Mouse (Mus musculus): ENCODE data around the gene Zscan21. TPM values are rescaled to one million over a fixed set of nuclear protein-coding genes. Genes with fewer than 3 reads are reported as not detected.

The Zscan21 gene
- 2.6 TPM in 2 replicates for polyA plus RNA-seq (2012; rRNA removed; ENCODE audit: low replicate concordance)

DNA sequence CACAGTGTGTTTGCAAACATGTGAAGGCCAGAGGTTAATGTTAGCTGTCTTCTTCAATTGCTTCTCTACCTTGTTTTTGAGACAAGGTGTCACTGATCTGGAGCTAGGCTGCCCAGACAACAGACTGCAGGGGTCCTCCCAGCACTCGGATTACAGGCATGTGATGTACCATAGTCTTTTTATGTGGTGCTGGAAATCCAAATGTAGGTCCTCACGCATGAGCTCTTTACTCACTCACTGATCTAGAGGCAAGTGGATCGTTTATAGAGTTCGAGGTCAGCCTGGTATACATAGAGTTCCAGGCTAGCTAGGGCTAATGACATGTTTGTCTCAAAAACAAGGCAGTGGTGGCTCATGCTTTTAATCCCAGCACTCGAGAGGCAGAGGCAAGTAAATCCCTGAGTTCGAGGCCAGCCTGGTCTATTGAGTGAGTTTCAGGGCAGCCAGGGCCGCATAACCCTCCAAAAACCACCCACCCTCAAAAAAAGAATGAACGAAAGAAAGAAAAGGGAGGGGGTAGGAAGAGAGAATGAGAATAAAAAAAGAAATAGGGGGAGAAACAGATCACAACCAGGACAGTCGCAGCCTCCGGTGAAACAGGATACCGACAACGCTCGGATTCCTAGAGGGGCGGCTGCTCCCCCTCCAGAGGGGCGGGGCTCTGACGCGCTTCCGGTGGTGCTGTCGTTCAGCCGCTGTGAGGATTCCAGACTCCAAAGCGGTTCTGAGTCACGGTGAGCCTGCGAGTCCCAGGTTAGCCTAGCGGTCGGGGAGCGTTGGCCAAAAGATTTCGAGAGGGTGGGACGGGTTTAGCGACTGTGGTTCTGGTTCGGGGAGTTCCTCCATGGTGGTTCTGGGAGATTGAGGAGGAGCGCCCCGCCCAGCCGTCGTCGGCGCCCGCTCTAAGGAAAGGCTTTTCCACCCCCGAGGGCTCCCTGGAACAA is at the start of gene Zscan21:
TSS of gene Zscan21 (plus strand) at position 649 of the 944 bp plus-strand sequence.

DNA sequence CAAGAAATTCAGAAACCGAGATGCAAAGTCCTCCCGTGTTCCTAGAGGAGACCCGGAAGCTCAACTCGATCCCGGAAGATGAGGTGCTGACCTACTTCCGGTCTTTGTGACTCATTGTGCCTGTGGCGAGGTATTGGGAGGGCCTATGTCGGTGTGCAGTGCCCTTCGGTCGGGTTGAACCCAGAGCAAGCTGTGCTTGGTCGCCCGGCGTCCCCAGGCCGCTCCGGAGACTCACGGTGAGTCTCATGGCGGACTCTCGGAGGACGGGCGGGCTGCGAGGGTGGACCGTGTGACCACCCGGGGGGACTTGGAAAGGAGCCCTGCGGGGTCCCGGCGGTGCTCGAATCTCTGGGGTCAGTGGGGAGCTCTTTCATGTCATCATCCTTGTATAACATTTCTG is 31.7 kb upstream of the Zscan21 start, which contains the start of gene Zkscan1:
TSS of gene Zkscan1 (plus strand) at position 89 of the 400 bp plus-strand sequence.

DNA sequence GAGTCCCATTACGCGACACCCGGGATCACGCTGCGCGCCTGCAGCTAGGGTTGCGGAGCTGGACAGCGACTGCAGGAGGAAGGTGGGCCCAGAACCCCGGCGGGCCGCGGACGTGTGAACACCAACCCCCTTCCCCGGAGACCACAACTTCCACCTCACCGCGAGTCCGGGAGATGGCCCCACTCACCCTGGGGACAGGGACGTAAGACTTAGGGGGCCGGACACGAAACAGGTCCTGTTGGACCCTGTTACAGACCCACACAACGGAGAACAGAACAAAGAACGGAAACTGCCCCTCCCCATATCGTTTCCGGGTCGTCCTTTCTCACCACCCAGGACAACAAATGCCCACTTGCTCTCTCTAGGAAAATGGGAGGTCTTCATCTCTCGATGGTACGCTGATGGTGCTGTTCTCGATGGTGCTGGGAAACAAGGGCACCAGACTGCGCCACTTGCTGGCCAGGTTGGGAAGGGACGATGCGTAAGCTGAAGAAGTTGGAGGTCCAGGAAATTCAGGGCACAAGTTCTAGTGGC is 38.8 kb downstream of the Zscan21 start, which contains the start of gene Zfp113:
TSS of gene Zfp113 (minus strand) at position 302 of the 534 bp plus-strand sequence.

DNA sequence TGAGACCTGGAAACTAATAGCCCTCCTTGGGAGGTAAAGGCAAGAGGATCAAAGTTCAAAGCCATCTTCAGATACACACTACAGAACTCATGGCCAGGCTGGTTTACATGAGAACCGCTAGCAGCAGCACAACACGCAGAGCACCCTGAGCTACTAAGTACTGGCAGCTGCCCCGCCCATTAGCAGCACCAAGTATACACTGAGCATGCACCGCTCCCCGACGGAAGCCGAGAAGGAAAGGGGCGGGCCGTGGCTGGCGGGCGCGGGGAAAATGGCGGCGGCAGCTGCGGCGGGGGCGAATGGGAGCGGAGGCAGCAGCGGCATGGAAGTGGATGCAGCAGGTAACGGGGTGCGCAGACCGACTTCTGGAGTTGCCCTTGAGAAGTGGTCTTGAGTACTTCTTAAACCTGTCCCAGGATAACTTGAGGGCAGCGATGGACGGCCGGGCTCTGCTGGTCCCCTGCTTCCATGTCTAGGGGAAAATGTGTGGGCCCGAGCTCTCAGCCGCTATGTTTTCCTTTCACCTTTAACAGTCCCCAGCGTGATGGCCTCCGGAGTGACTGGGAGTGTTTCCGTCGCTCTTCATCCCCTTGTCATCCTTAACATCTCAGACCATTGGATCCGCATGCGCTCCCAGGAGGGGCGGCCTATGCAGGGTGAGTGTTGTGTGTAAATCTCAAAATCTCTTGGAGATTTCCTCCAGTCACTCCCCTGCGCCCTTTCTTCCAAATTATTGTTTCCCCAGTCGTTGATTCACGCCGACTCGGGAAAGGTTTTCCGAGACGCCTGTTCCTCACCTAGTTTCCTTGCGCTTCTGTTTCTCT is 44.4 kb downstream of the Zscan21 start, which contains the start of gene Cops6:
TSS of gene Cops6 (plus strand) at position 230 of the 824 bp plus-strand sequence.

DNA sequence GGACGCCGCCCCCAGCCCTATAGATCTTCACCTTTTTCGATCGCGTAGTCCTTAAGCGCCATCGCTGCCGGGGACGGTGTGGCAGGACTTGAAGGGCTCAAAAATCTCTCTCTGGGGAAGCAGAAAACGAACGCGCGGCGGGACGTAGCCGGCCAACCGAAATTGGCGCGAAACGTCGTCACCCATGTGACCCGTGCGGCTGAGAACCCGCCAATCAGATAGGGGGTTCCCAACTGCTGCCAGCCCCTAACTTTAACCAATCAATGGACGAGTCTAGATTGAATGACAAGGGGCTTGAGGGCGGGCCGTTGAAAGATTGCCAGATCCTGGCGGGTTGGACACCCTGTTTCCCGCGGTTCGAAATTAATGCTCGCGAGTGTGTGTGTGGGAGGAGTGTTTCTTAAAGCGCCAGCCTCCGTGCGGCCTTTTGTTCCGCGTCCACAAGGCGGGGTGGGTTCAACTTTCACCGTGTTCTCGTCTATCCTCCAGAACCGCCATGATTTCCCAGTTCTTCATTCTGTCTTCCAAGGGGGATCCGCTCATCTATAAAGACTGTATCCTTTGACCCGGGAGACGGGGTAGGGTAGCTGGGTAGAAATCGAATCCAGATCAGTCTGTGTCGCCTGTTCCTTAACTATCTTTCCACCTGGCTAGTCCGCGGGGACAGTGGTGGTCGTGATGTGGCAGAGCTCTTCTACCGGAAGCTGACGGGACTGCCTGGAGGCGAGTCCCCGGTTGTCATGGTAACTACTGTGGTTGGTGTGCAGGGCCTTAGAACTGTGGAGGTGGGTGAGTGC is 55.2 kb downstream of the Zscan21 start, which contains the start of the genes Ap4m1 and Mcm7:
TSS of gene Ap4m1 (plus strand) at position 308 of the 797 bp plus-strand sequence.
TSS of gene Mcm7 (minus strand) at position 728 of the 797 bp plus-strand sequence.

Other genes with a start within 250 kb of the Zscan21 start
- gene Pilrb2, start 245.1 kb upstream of the Zscan21 start, polyA plus RNA-seq (2012; rRNA removed; ENCODE audit: low replicate concordance): 3.5 and 5.6 TPM in 2 replicates
- gene Cyp3a13, start 195.3 kb upstream of the Zscan21 start, polyA plus RNA-seq (2012; rRNA removed; ENCODE audit: low replicate concordance): 12.1 and 35.2 TPM in 2 replicates
- 0.04 TPM in 1 of 2 replicates, not detected in the other for gene Gjc3, start 153.8 kb upstream of the Zscan21 start, polyA plus RNA-seq (2012; rRNA removed; ENCODE audit: low replicate concordance)
- gene Azgp1, start 135.4 kb upstream of the Zscan21 start, polyA plus RNA-seq (2012; rRNA removed; ENCODE audit: low replicate concordance): 0.48 TPM in 1 of 2 replicates, not detected in the other
- not detected in 2 replicates for gene Smok3a, start 95.6 kb upstream of the Zscan21 start, polyA plus RNA-seq (2012; rRNA removed; ENCODE audit: low replicate concordance)
- gene Smok3b, start 95.5 kb upstream of the Zscan21 start, polyA plus RNA-seq (2012; rRNA removed; ENCODE audit: low replicate concordance): not detected in 2 replicates
- not detected in 2 replicates for gene Smok3c, start 63.7 kb upstream of the Zscan21 start, polyA plus RNA-seq (2012; rRNA removed; ENCODE audit: low replicate concordance)
- gene Zkscan1, start 31.8 kb upstream of the Zscan21 start, polyA plus RNA-seq (2012; rRNA removed; ENCODE audit: low replicate concordance): 0.59 and 1.2 TPM in 2 replicates
- gene Zfp113, start 38.8 kb downstream of the Zscan21 start, polyA plus RNA-seq (2012; rRNA removed; ENCODE audit: low replicate concordance): 0.43 and 7.8 TPM in 2 replicates
- gene Cops6, start 44.2 kb downstream of the Zscan21 start, polyA plus RNA-seq (2012; rRNA removed; ENCODE audit: low replicate concordance): 33.6 and 40.6 TPM in 2 replicates
- 17.7 and 26.6 TPM in 2 replicates for gene Ap4m1, start 55.1 kb downstream of the Zscan21 start, polyA plus RNA-seq (2012; rRNA removed; ENCODE audit: low replicate concordance)
- gene Mcm7, start 55.5 kb downstream of the Zscan21 start, polyA plus RNA-seq (2012; rRNA removed; ENCODE audit: low replicate concordance): 21.0 and 23.3 TPM in 2 replicates
- gene Taf6, start 70.5 kb downstream of the Zscan21 start, polyA plus RNA-seq (2012; rRNA removed; ENCODE audit: low replicate concordance): 37.0 and 39.4 TPM in 2 replicates
- gene Cnpy4, start 70.6 kb downstream of the Zscan21 start, polyA plus RNA-seq (2012; rRNA removed; ENCODE audit: low replicate concordance): 0.37 and 0.59 TPM in 2 replicates
- gene Mblac1, start 77.4 kb downstream of the Zscan21 start, polyA plus RNA-seq (2012; rRNA removed; ENCODE audit: low replicate concordance): 3.1 and 4.6 TPM in 2 replicates
- 0.39 and 0.55 TPM in 2 replicates for gene Nxpe5, start 109.0 kb downstream of the Zscan21 start, polyA plus RNA-seq (2012; rRNA removed; ENCODE audit: low replicate concordance)
- gene Lamtor4, start 138.6 kb downstream of the Zscan21 start, polyA plus RNA-seq (2012; rRNA removed; ENCODE audit: low replicate concordance): 120 and 177 TPM in 2 replicates
- gene BC037034, start 147.1 kb downstream of the Zscan21 start, polyA plus RNA-seq (2012; rRNA removed; ENCODE audit: low replicate concordance): 58.8 and 80.5 TPM in 2 replicates
- 0.12 and 0.42 TPM in 2 replicates for gene Gal3st4, start 155.9 kb downstream of the Zscan21 start, polyA plus RNA-seq (2012; rRNA removed; ENCODE audit: low replicate concordance)
- not detected in 2 replicates for gene Gm43720, start 163.1 kb downstream of the Zscan21 start, polyA plus RNA-seq (2012; rRNA removed; ENCODE audit: low replicate concordance)
- 1.0 and 2.2 TPM in 2 replicates for gene Gpc2, start 163.1 kb downstream of the Zscan21 start, polyA plus RNA-seq (2012; rRNA removed; ENCODE audit: low replicate concordance)
- gene Stag3, start 163.3 kb downstream of the Zscan21 start, polyA plus RNA-seq (2012; rRNA removed; ENCODE audit: low replicate concordance): 0.07 and 0.26 TPM in 2 replicates
- 0.48 and 1.2 TPM in 2 replicates for gene Pvrig, start 225.1 kb downstream of the Zscan21 start, polyA plus RNA-seq (2012; rRNA removed; ENCODE audit: low replicate concordance)

Measured in duodenum, adult 2 months (tissue).